Mouse (Mus musculus): Measurements from ENCODE around the gene Arfgap3. TPM values are rescaled to one million over a fixed set of nuclear protein-coding genes. Genes with fewer than 3 reads are reported as not detected.
A peak's percentile ranks its signal among the peaks of the same experiment; 100 is the strongest.

Arfgap3 gene
- polyA plus RNA-seq, 1 experiment from 2014 or later, result 57.0 TPM

- H3K27ac ChIP-seq (replicated peaks), result peak overlapping the region; percentile 69
- TF ChIP-seq CTCF (IDR thresholded peaks at IDR 0.05; ENCODE audit: low read depth), result no peak
- TF ChIP-seq EP300 (optimal IDR thresholded peaks at IDR 0.05), result no peak
- H3K36me3 ChIP-seq (ENCODE audit: control insufficient read depth, insufficient read depth, low read length), result peaks cover 21% of the 10 kb centered on the region
Observed at GRCm38 (mm10) chr15:83304804-83305191, 45.2 kb downstream of the Arfgap3 start.

GRCm38 (mm10) chr15:83303656-83304484 is 46.2 kb downstream of the Arfgap3 start:
- no peaks in the 10 kb centered on the region for H3K27me3 ChIP-seq (ENCODE audit: control insufficient read depth, insufficient read depth, low read length)
- DNase-seq (ENCODE audit: low spot score) (no peak), ATAC-seq (ENCODE audit: low FRiP score, low TSS enrichment) (peak; percentile 8; the same call in 1 of the 2 replicates)
- H3K27ac ChIP-seq (replicated peaks), result peak overlapping the region; percentile 69
- H3K4me1 ChIP-seq (replicated peaks; ENCODE audit: control insufficient read depth, insufficient read depth), result no peaks in the 10 kb centered on the region
- no peak for TF ChIP-seq CTCF (IDR thresholded peaks at IDR 0.05; ENCODE audit: low read depth)
- no peak for TF ChIP-seq EP300 (optimal IDR thresholded peaks at IDR 0.05)
- H3K36me3 ChIP-seq (ENCODE audit: control insufficient read depth, insufficient read depth, low read length), result peaks cover 25% of the 10 kb centered on the region
- WGBS, result 60% methylated on average over 13 of the region's 13 CpGs
- no peaks in the 10 kb centered on the region for H3K9me3 ChIP-seq (ENCODE audit: control insufficient read depth, low read length)
- H3K9ac ChIP-seq (ENCODE audit: low read length), result no peak overlapping the region
- H3K4me3 ChIP-seq (ENCODE audit: low read depth, low read length), result no peak overlapping the region
- H3K4me2 ChIP-seq (replicated peaks; ENCODE audit: low read depth), result no peak overlapping the region

More at GRCm38 (mm10) chr15:83304804-83305191, 45.2 kb downstream of the Arfgap3 start:
- Histone ChIP-seq H3K4me2 (replicated peaks; ENCODE audit: low read depth) (no peak overlapping the region), H3K27me3 (ENCODE audit: control insufficient read depth, insufficient read depth, low read length) (no peaks in the 10 kb centered on the region), H3K4me1 (replicated peaks; ENCODE audit: control insufficient read depth, insufficient read depth) (no peaks in the 10 kb centered on the region), H3K4me3 (ENCODE audit: low read depth, low read length) (no peak overlapping the region), H3K9ac (ENCODE audit: low read length) (no peak overlapping the region), H3K9me3 (ENCODE audit: control insufficient read depth, low read length) (no peaks in the 10 kb centered on the region)
- 89% methylated on average over 9 of the region's 9 CpGs for WGBS
- DNase-seq (ENCODE audit: low spot score) (no peak), ATAC-seq (ENCODE audit: low FRiP score, low TSS enrichment) (no peak)

GRCm38 (mm10) chr15:83299916-83300582 is 50.0 kb downstream of the Arfgap3 start:
- DNase-seq (ENCODE audit: low spot score) (peak; percentile 14), ATAC-seq (ENCODE audit: low FRiP score, low TSS enrichment) (no peak)
- H3K4me1 ChIP-seq (replicated peaks; ENCODE audit: control insufficient read depth, insufficient read depth), result no peaks in the 10 kb centered on the region
- H3K27me3 ChIP-seq (ENCODE audit: control insufficient read depth, insufficient read depth, low read length), result no peaks in the 10 kb centered on the region
- peak overlapping the region; percentile 40; the same call in 1 of the 2 replicates for H3K27ac ChIP-seq (replicated peaks)
- H3K4me2 ChIP-seq (replicated peaks; ENCODE audit: low read depth), result no peak overlapping the region
- TF ChIP-seq EP300 (optimal IDR thresholded peaks at IDR 0.05), result no peak
- TF ChIP-seq CTCF (IDR thresholded peaks at IDR 0.05; ENCODE audit: low read depth), result no peak
- H3K9me3 ChIP-seq (ENCODE audit: control insufficient read depth, low read length), result no peaks in the 10 kb centered on the region
- H3K9ac ChIP-seq (ENCODE audit: low read length), result 0 out of 2 replicates have a peak overlapping the region, but pooled peaks have one; percentile 18
- WGBS, result 51% methylated on average over 10 of the region's 10 CpGs
- 0 out of 2 replicates have a peak, but pooled peaks cover 8% of the 10 kb centered on the region for H3K36me3 ChIP-seq (ENCODE audit: control insufficient read depth, insufficient read depth, low read length)
- no peak overlapping the region for H3K4me3 ChIP-seq (ENCODE audit: low read depth, low read length)

GRCm38 (mm10) chr15:83299450-83299849 is 50.6 kb downstream of the Arfgap3 start:
- Histone ChIP-seq H3K27me3 (ENCODE audit: control insufficient read depth, insufficient read depth, low read length) (no peaks in the 10 kb centered on the region), H3K4me2 (replicated peaks; ENCODE audit: low read depth) (no peak overlapping the region), H3K36me3 (ENCODE audit: control insufficient read depth, insufficient read depth, low read length) (0 out of 2 replicates have a peak, but pooled peaks cover 8% of the 10 kb centered on the region), H3K4me1 (replicated peaks; ENCODE audit: control insufficient read depth, insufficient read depth) (no peaks in the 10 kb centered on the region), H3K4me3 (ENCODE audit: low read depth, low read length) (no peak overlapping the region), H3K9me3 (ENCODE audit: control insufficient read depth, low read length) (no peaks in the 10 kb centered on the region), H3K27ac (replicated peaks) (no peak overlapping the region), H3K9ac (ENCODE audit: low read length) (no peak overlapping the region)
- DNase-seq (ENCODE audit: low spot score), result no peak
- 83% methylated on average over 7 of the region's 7 CpGs for WGBS
- no peak for ATAC-seq (ENCODE audit: low FRiP score, low TSS enrichment)
- no peak for TF ChIP-seq CTCF (IDR thresholded peaks at IDR 0.05; ENCODE audit: low read depth)
- TF ChIP-seq EP300 (optimal IDR thresholded peaks at IDR 0.05), result no peak

GRCm38 (mm10) chr15:83298810-83299209 is 51.2 kb downstream of the Arfgap3 start:
- Histone ChIP-seq H3K9me3 (ENCODE audit: control insufficient read depth, low read length) (no peaks in the 10 kb centered on the region), H3K36me3 (ENCODE audit: control insufficient read depth, insufficient read depth, low read length) (0 out of 2 replicates have a peak, but pooled peaks cover 8% of the 10 kb centered on the region), H3K9ac (ENCODE audit: low read length) (no peak overlapping the region), H3K4me3 (ENCODE audit: low read depth, low read length) (no peak overlapping the region), H3K4me1 (replicated peaks; ENCODE audit: control insufficient read depth, insufficient read depth) (no peaks in the 10 kb centered on the region), H3K27ac (replicated peaks) (no peak overlapping the region), H3K4me2 (replicated peaks; ENCODE audit: low read depth) (no peak overlapping the region), H3K27me3 (ENCODE audit: control insufficient read depth, insufficient read depth, low read length) (no peaks in the 10 kb centered on the region)
- no peak for DNase-seq (ENCODE audit: low spot score)
- peak; percentile 60 for TF ChIP-seq CTCF (IDR thresholded peaks at IDR 0.05; ENCODE audit: low read depth)
- TF ChIP-seq EP300 (optimal IDR thresholded peaks at IDR 0.05), result no peak
- 93% methylated on average over 2 of the region's 2 CpGs for WGBS
- ATAC-seq (ENCODE audit: low FRiP score, low TSS enrichment), result no peak
